Mouse (Mus musculus) MEL (cell line): ENCODE measurements around the gene Ifit3. TPM values are rescaled to one million over a fixed set of nuclear protein-coding genes. Genes with fewer than 3 reads are reported as not detected.

Source experiments
- DNase-seq: peaks from one replicate; pipeline ENCODE4 v3.0.0; 2011; ENCODE audit warnings: low read depth, low spot score
- H3K27ac ChIP-seq: 2 replicates; pipeline ENCODE4 v1.5.1; 2012; ENCODE audit warnings: low read depth, mild to moderate bottlenecking, control low read depth, low read length, moderate library complexity; ENCODE audit not compliant: control insufficient read depth
- H3K27me3 ChIP-seq, 2 experiments: fragments of 150-350 bp in 1 of 2; sonication (generic) in 1 of 2; 2 replicates each; pipeline ENCODE4 v1.6.1; 2012; ENCODE audit warnings: low read length in 2 of 2, mild to moderate bottlenecking in 2 of 2, improper control_type of control experiment in 1 of 2, moderate library complexity in 1 of 2; ENCODE audit not compliant: insufficient read depth in 2 of 2, control insufficient read depth in 1 of 2
- H3K36me3 ChIP-seq, 2 experiments: 2 replicates each; pipeline ENCODE4 v1.6.1; 2012 to 2014; ENCODE audit warnings: low read length in 2 of 2, improper control_type of control experiment in 1 of 2, inconsistent platforms in 1 of 2, mild to moderate bottlenecking in 1 of 2; ENCODE audit not compliant: insufficient read depth in 2 of 2, control insufficient read depth in 1 of 2
- H3K4me1 ChIP-seq, 2 experiments: fragments of 150-350 bp in 1 of 2; sonication (generic) in 1 of 2; 2 replicates each; pipeline ENCODE4 v1.6.1; 2012; ENCODE audit warnings: low read length in 2 of 2, improper control_type of control experiment in 1 of 2, mild to moderate bottlenecking in 1 of 2; ENCODE audit not compliant: insufficient read depth in 2 of 2, control insufficient read depth in 1 of 2
- H3K4me3 ChIP-seq, 2 experiments: fragments of 150-350 bp in 1 of 2; sonication (generic) in 1 of 2; 2 replicates each; pipeline ENCODE4 v1.5.1; 2012; ENCODE audit warnings: low read depth in 2 of 2, low read length in 2 of 2, mild to moderate bottlenecking in 2 of 2, moderate library complexity in 2 of 2, control low read depth in 1 of 2, improper control_type of control experiment in 1 of 2; ENCODE audit not compliant: control insufficient read depth in 1 of 2, insufficient read depth in 1 of 2
- H3K79me2 ChIP-seq: 2 replicates; pipeline ENCODE4 v1.6.1; 2012; ENCODE audit warnings: mild to moderate bottlenecking, low read length, moderate library complexity; ENCODE audit not compliant: control insufficient read depth, poor library complexity, insufficient read depth
- H3K9ac ChIP-seq: 2 replicates; pipeline ENCODE4 v1.6.1; 2012; ENCODE audit warnings: low read depth, mild to moderate bottlenecking, control low read depth, low read length, moderate library complexity; ENCODE audit not compliant: control insufficient read depth, poor library complexity, severe bottlenecking
- H3K9me3 ChIP-seq: fragments of 150-350 bp; sonication (generic); replicated peaks from 2 replicates; pipeline ENCODE4 v1.6.1; 2012; ENCODE audit warnings: mild to moderate bottlenecking, low read length, improper control_type of control experiment, moderate library complexity; ENCODE audit not compliant: insufficient read depth
- BHLHE40 ChIP-seq: IDR thresholded peaks from 2 replicates; pipeline ENCODE4 v1.6.1; 2012; ENCODE audit warnings: low read depth, mild to moderate bottlenecking, inconsistent platforms, low read length, improper control_type of control experiment, borderline replicate concordance
- CHD1 ChIP-seq: IDR thresholded peaks from 2 replicates; pipeline ENCODE4 v1.6.1; 2012; ENCODE audit warnings: low read depth, mild to moderate bottlenecking, inconsistent platforms, low read length, improper control_type of control experiment
- CTCF ChIP-seq, 3 experiments: IDR thresholded peaks in 2 of 3; conservative IDR thresholded peaks in 1 of 3; 2 replicates each; pipeline ENCODE4 v1.5.1; 2011 to 2012; ENCODE audit warnings: low read length in 3 of 3, low read depth in 2 of 3, mild to moderate bottlenecking in 2 of 3, improper control_type of control experiment in 1 of 3, inconsistent platforms in 1 of 3, mixed read lengths in 1 of 3, moderate library complexity in 1 of 3; ENCODE audit not compliant: control insufficient read depth in 1 of 3, insufficient read depth in 1 of 3, poor library complexity in 1 of 3, severe bottlenecking in 1 of 3
- E2F4 ChIP-seq: IDR thresholded peaks from 2 replicates; pipeline ENCODE4 v1.6.1; 2011; ENCODE audit warnings: low read depth, low read length, improper control_type of control experiment, borderline replicate concordance
- ELF1 ChIP-seq: IDR thresholded peaks from 2 replicates; pipeline ENCODE4 v1.6.1; 2014; ENCODE audit warnings: low read depth, mild to moderate bottlenecking, inconsistent platforms, low read length, improper control_type of control experiment, moderate library complexity
- ETS1 ChIP-seq: IDR thresholded peaks from 2 replicates; pipeline ENCODE4 v1.6.1; 2012; ENCODE audit warnings: low read depth, mild to moderate bottlenecking, inconsistent platforms, low read length, improper control_type of control experiment, moderate library complexity
- GATA1 ChIP-seq: IDR thresholded peaks from 2 replicates; pipeline ENCODE4 v1.6.1; 2011; ENCODE audit warnings: low read depth, low read length, improper control_type of control experiment
- HCFC1 ChIP-seq: IDR thresholded peaks from 2 replicates; pipeline ENCODE4 v1.6.1; 2012; ENCODE audit warnings: low read depth, mild to moderate bottlenecking, inconsistent platforms, low read length, improper control_type of control experiment, moderate library complexity
- KAT2A ChIP-seq: conservative IDR thresholded peaks from 2 replicates; pipeline ENCODE4 v1.6.1; 2012; ENCODE audit warnings: low read depth, low read length, improper control_type of control experiment, inconsistent platforms
- MAX ChIP-seq: IDR thresholded peaks from 2 replicates; pipeline ENCODE4 v1.6.1; 2011; ENCODE audit warnings: low read length, improper control_type of control experiment
- MAZ ChIP-seq: IDR thresholded peaks from 2 replicates; pipeline ENCODE4 v1.6.1; 2012; ENCODE audit warnings: low read depth, mild to moderate bottlenecking, inconsistent platforms, low read length, improper control_type of control experiment
- MEF2A ChIP-seq: IDR thresholded peaks from 2 replicates; pipeline ENCODE4 v1.6.1; 2014; ENCODE audit warnings: low read depth, mild to moderate bottlenecking, inconsistent platforms, low read length, improper control_type of control experiment; ENCODE audit not compliant: poor library complexity, insufficient replicate concordance, severe bottlenecking; ENCODE audit errors: extremely low read depth
- MXI1 ChIP-seq: IDR thresholded peaks from 2 replicates; pipeline ENCODE4 v1.6.1; 2011; ENCODE audit warnings: mild to moderate bottlenecking, low read depth, low read length, improper control_type of control experiment
- MYB ChIP-seq: IDR thresholded peaks from 2 replicates; pipeline ENCODE4 v1.6.1; 2011; ENCODE audit warnings: mild to moderate bottlenecking, low read depth, low read length, improper control_type of control experiment
- MYC ChIP-seq: IDR thresholded peaks from 2 replicates; pipeline ENCODE4 v1.6.1; 2011; ENCODE audit warnings: low read depth, mild to moderate bottlenecking, low read length, improper control_type of control experiment, moderate library complexity
- NELFE ChIP-seq: IDR thresholded peaks from 2 replicates; pipeline ENCODE4 v1.6.1; 2011; ENCODE audit warnings: low read depth, low read length, improper control_type of control experiment
- POLR2A ChIP-seq, 2 experiments: IDR thresholded peaks; 2 replicates each; pipeline ENCODE4 v1.6.1; 2011 to 2012; ENCODE audit warnings: low read length in 2 of 2, mild to moderate bottlenecking in 2 of 2, control low read depth in 1 of 2, improper control_type of control experiment in 1 of 2, low read depth in 1 of 2, moderate library complexity in 1 of 2; ENCODE audit not compliant: control insufficient read depth in 1 of 2, insufficient read depth in 1 of 2, poor library complexity in 1 of 2
- POLR2AphosphoS5 ChIP-seq: IDR thresholded peaks from 2 replicates; pipeline ENCODE4 v1.6.1; 2012; ENCODE audit warnings: low read depth, borderline replicate concordance, mild to moderate bottlenecking, inconsistent platforms, low read length, moderate library complexity, mixed read lengths
- RAD21 ChIP-seq: IDR thresholded peaks from 2 replicates; pipeline ENCODE4 v1.6.1; 2011; ENCODE audit warnings: mild to moderate bottlenecking, low read depth, low read length, improper control_type of control experiment
- RCOR1 ChIP-seq: IDR thresholded peaks from 2 replicates; pipeline ENCODE4 v1.6.1; 2012; ENCODE audit warnings: low read depth, mild to moderate bottlenecking, inconsistent platforms, low read length, improper control_type of control experiment
- SIN3A ChIP-seq: IDR thresholded peaks from 2 replicates; pipeline ENCODE4 v1.6.1; 2012; ENCODE audit warnings: low read length, improper control_type of control experiment, inconsistent platforms
- SMC3 ChIP-seq: IDR thresholded peaks from 2 replicates; pipeline ENCODE4 v1.6.1; 2011; ENCODE audit warnings: low read depth, low read length, improper control_type of control experiment
- TBP ChIP-seq: IDR thresholded peaks from 2 replicates; pipeline ENCODE4 v1.8.0; 2011; ENCODE audit warnings: low read depth, low read length, improper control_type of control experiment
- TCF12 ChIP-seq: IDR thresholded peaks from 2 replicates; pipeline ENCODE4 v1.6.1; 2014; ENCODE audit warnings: low read depth, mild to moderate bottlenecking, inconsistent platforms, low read length, improper control_type of control experiment, moderate library complexity
- UBTF ChIP-seq: IDR thresholded peaks from 2 replicates; pipeline ENCODE4 v1.6.1; 2012; ENCODE audit warnings: low read depth, mild to moderate bottlenecking, inconsistent platforms, low read length, improper control_type of control experiment, moderate library complexity, borderline replicate concordance; ENCODE audit not compliant: insufficient read depth
- USF1 ChIP-seq: IDR thresholded peaks from 2 replicates; pipeline ENCODE4 v1.6.1; 2014; ENCODE audit warnings: low read depth, mild to moderate bottlenecking, inconsistent platforms, low read length, improper control_type of control experiment, moderate library complexity
- USF2 ChIP-seq, 2 experiments: IDR thresholded peaks; 2 replicates each; pipeline ENCODE4 v1.6.1; 2011 to 2012; ENCODE audit warnings: improper control_type of control experiment in 2 of 2, low read length in 2 of 2, borderline replicate concordance in 1 of 2, inconsistent platforms in 1 of 2, low read depth in 1 of 2, mild to moderate bottlenecking in 1 of 2; ENCODE audit not compliant: insufficient read depth in 1 of 2
- ZC3H11A ChIP-seq: IDR thresholded peaks from 2 replicates; pipeline ENCODE4 v1.6.1; 2012; ENCODE audit warnings: low read depth, mild to moderate bottlenecking, inconsistent platforms, low read length, improper control_type of control experiment
- ZKSCAN1 ChIP-seq: IDR thresholded peaks from 2 replicates; pipeline ENCODE4 v1.6.1; 2012; ENCODE audit warnings: low read depth, mild to moderate bottlenecking, inconsistent platforms, low read length, improper control_type of control experiment, moderate library complexity
- ZMIZ1 ChIP-seq: IDR thresholded peaks from 2 replicates; pipeline ENCODE4 v1.6.1; 2012; ENCODE audit warnings: low read depth, mild to moderate bottlenecking, inconsistent platforms, low read length, improper control_type of control experiment, moderate library complexity
- polyA plus RNA-seq, 2 experiments: library from polyadenylated mRNA; stranded (reverse) in 1 of 2; unstranded in 1 of 2; fragments of >175 nt in 1 of 2; fragments of >200 nt in 1 of 2; gene quantifications; 2 replicates each; pipeline versions ENCODE4 v1.2.1 to v1.2.4; 2012; ENCODE audit warnings: low replicate concordance in 2 of 2, low read depth in 1 of 2; ENCODE audit not compliant: insufficient read length in 2 of 2, insufficient read depth in 1 of 2, missing spikeins in 1 of 2
- total RNA-seq: library from RNA; depleted of rRNA; stranded (reverse); fragments of 300-350 nt; gene quantifications from 2 replicates; pipeline ENCODE4 v1.2.3, GENCODE M21; 2012

Ifit3 gene
- total and polyA plus RNA-seq, 3 experiments = 0.10 TPM; not detected in 2

DNA sequence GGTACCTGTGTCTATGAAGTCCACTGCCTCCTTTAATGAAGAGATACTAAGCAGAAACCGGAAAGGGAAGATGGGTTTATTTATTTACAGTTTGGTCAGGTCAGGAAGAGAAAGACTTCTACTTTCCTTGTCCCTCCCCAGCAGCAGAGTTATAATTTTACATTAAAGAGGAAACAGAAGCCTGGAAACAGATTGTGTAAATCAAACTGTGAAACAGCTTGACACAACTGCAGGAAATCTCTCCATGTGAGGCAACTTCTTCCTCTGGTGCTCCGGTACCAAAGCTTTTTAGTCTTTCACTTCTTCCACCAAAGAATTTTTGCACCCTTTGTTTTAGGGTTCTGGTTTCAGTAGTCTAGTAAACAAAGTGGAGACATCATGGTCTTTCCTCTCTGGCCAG is 50.2 kb downstream of the Ifit3 start:
- H3K36me3 ChIP-seq = no peaks in the 10 kb centered on the region
- TF ChIP-seq TBP (no peak), POLR2A (IDR thresholded peaks at IDR 0.05; ENCODE audit: control insufficient read depth in 1 of 2, insufficient read depth in 1 of 2, low read depth in 1 of 2, low read length in 2 of 2, poor library complexity in 1 of 2) (no peak)
- no peak overlapping the region for H3K4me3 ChIP-seq
- no peaks in the 10 kb centered on the region for H3K79me2 ChIP-seq
- no peak overlapping the region for H3K27ac ChIP-seq
- no peaks in the 10 kb centered on the region for H3K4me1 ChIP-seq
- H3K27me3 ChIP-seq = peaks cover 0 to 2% of the 10 kb centered on the region in 2 experiments
- DNase-seq = no peak
- no peaks in the 10 kb centered on the region for H3K9me3 ChIP-seq
- H3K9ac ChIP-seq = no peak overlapping the region

DNA sequence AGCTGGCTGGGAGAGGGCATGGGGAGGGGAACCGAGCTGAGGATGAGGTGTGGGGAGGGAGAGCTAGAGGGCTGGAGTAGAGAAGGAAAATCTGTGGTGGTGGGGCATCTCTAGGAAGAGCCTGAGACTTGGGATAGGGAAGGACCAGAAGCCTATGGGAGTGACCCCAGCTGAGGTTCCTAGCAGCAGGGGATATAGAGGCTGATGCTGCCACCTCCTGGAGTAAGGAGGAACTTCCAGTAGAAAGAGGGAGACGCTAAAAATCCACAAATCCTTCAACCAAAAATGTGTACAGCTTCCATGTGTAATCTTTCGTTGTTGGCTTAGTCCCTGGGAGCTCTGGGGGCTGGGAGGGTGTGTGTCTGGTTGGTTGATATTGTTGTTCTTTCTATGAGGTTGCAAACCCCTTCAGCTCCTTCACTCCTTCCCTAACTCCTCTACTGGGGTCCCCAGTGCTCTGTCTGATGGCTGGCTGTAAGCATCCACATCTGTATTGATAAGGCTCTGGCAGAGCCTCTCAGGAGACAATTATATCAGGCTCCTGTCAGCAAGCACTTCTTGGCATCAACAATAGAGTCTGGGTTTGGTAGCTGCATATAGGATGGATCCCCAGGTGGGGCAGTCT is 53.7 kb downstream of the Ifit3 start:
- no peak overlapping the region for H3K9ac ChIP-seq
- TF ChIP-seq ZMIZ1 (no peak), MAX (no peak), USF2 (IDR thresholded peaks at IDR 0.05; ENCODE audit: borderline replicate concordance in 1 of 2, insufficient read depth in 1 of 2, low read depth in 1 of 2, low read length in 2 of 2) (no peak), CHD1 (no peak), MEF2A (no peak), SMC3 (peak; percentile 95), UBTF (no peak), ETS1 (no peak), BHLHE40 (no peak), E2F4 (no peak), CTCF (IDR thresholded peaks at IDR 0.05 in 2 of 3, conservative IDR thresholded peaks at IDR 0.05 in 1 of 3; ENCODE audit: control insufficient read depth in 1 of 3, insufficient read depth in 1 of 3, low read depth in 2 of 3, low read length in 3 of 3, poor library complexity in 1 of 3, severe bottlenecking in 1 of 3) (peak; percentile 65 to 90 (median 66)), NELFE (no peak), MAZ (no peak), RAD21 (peak; percentile 87), USF1 (no peak), GATA1 (no peak), RCOR1 (no peak), POLR2AphosphoS5 (no peak), ELF1 (no peak), MYC (no peak), SIN3A (no peak), KAT2A (no peak), ZKSCAN1 (no peak), MYB (no peak), ZC3H11A (peak; percentile 66; the same call in 1 of the 2 replicates), MXI1 (no peak), TCF12 (no peak), HCFC1 (no peak)
- H3K27me3 ChIP-seq = no peaks in the 10 kb centered on the region; a peak in 2 of 4 replicates
- no peak overlapping the region for H3K27ac ChIP-seq
- H3K9me3 ChIP-seq = no peaks in the 10 kb centered on the region
- no peak overlapping the region for H3K4me3 ChIP-seq
- H3K79me2 ChIP-seq = no peaks in the 10 kb centered on the region
- H3K4me1 ChIP-seq = no peaks in the 10 kb centered on the region
- H3K36me3 ChIP-seq = no peaks in the 10 kb centered on the region
- DNase-seq = peak; percentile 50
